Comparison of ENCODE assay signal across 8 mouse cellular contexts in the genomic region with DNA sequence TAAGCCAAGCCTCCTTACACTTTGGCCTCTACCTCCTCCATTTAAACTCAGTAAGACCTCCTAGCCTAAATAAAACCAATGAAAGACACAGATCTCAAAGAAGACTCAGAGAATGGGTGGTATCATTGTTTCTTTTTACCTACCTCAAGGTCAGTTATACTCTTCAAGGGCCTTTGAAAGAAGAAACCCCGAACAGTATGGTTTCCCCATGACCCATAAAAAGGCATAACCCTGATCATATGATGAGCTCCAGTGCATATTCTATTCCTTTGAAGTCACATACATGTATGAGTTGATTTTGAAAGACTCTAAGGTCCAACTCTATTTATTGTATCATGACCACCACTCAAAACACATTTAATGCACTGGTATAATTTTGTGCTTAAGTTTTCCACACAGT. TPM values are rescaled to one million over a fixed set of nuclear protein-coding genes. Genes with fewer than 3 reads are reported as not detected.
DNase-seq lines count a peak whose midpoint lies in the region; ATAC-seq and TF ChIP-seq lines count a peak whose summit lies in the region.

Gene Ell2, plus strand, starts transcription at position 301 of the 400 bp plus-strand sequence.

- TF ChIP-seq CTCF in CH12.LX (conservative IDR thresholded peaks at IDR 0.05 in 1 of 2, IDR thresholded peaks at IDR 0.05 in 1 of 2; ENCODE audit: low read depth in 2 of 2, low read length in 2 of 2) (no peak), ES-Bruce4 (IDR thresholded peaks at IDR 0.05; ENCODE audit: low read depth, low read length) (no peak)

- in situ Hi-C loops in CH12.LX (cut with MboI; ENCODE audit: low pct_ligation_motif_present, low pct_unique_long_range_greater_than_20kb, low sequenced_read_pairs): loop anchor here (5.0 to 25.0 kb wide), 2 partner anchors 86 to 469 kb away; no protein-coding TSS in a partner anchor

- H3K36me3 ChIP-seq in CH12.LX (replicated peaks in 1 of 2; ENCODE audit: control insufficient read depth in 1 of 2, insufficient read depth in 1 of 2, low read length in 1 of 2) (no peaks in the 10 kb centered on the region), ES-Bruce4 (ENCODE audit: control insufficient read depth, insufficient read depth, low read length, poor library complexity, severe bottlenecking) (no peaks in the 10 kb centered on the region)
- H3K36me3 ChIP-seq in forebrain, embryonic 13.5 days (ENCODE audit: poor library complexity, severe bottlenecking): no peaks in the 10 kb centered on the region
- no peaks in the 10 kb centered on the region for H3K36me3 ChIP-seq in hindbrain, embryonic 14.5 days (replicated peaks; ENCODE audit: control insufficient read depth, insufficient read depth)

- no peak for TF ChIP-seq RAD21 in CH12.LX (IDR thresholded peaks at IDR 0.05; ENCODE audit: low read depth, low read length)

- H3K9me3 ChIP-seq in CH12.LX (replicated peaks; ENCODE audit: low read length) (no peaks in the 10 kb centered on the region), ES-Bruce4 (replicated peaks; ENCODE audit: control insufficient read depth, insufficient read depth, low read length, poor library complexity, severe bottlenecking) (no peaks in the 10 kb centered on the region)
- H3K9me3 ChIP-seq in forebrain, embryonic 13.5 days (replicated peaks): no peaks in the 10 kb centered on the region
- no peaks in the 10 kb centered on the region for H3K9me3 ChIP-seq in hindbrain, embryonic 14.5 days (ENCODE audit: control insufficient read depth, low read length)

- H3K4me2 ChIP-seq in CH12.LX (ENCODE audit: insufficient read depth, low read depth, poor library complexity, severe bottlenecking): peak within 1 kb of the TSS; percentile 73
- peak within 1 kb of the TSS; percentile 81 for H3K4me2 ChIP-seq in forebrain, embryonic 13.5 days
- H3K4me2 ChIP-seq in hindbrain, embryonic 14.5 days (replicated peaks): peak within 1 kb of the TSS; percentile 79

- H3K27me3 ChIP-seq in CH12.LX (replicated peaks): no peaks in the 10 kb centered on the region
- H3K27me3 ChIP-seq in ES-Bruce4 (ENCODE audit: control insufficient read depth, insufficient read depth, low read length, poor library complexity, severe bottlenecking): no peaks in the 10 kb centered on the region
- peaks cover 15% of the 10 kb centered on the region for H3K27me3 ChIP-seq in forebrain, embryonic 13.5 days
- H3K27me3 ChIP-seq in hindbrain, embryonic 14.5 days (ENCODE audit: control insufficient read depth, insufficient read depth, low read length): peaks cover 11% of the 10 kb centered on the region; the same call in 1 of the 2 replicates

- H3K27ac ChIP-seq in CH12.LX (ENCODE audit: insufficient read depth, low read depth) (peak within 1 kb of the TSS; percentile 77), ES-Bruce4 (ENCODE audit: insufficient read depth, low read length) (no peak within 1 kb of the TSS)
- H3K27ac ChIP-seq in forebrain, embryonic 13.5 days: no peak within 1 kb of the TSS
- no peak within 1 kb of the TSS for H3K27ac ChIP-seq in hindbrain, embryonic 14.5 days

- dilution Hi-C loops in CH12.LX (cut with MboI; ENCODE audit: extremely low pct_ligation_motif_present, extremely low pct_unique_long_range_greater_than_20kb, low sequenced_read_pairs): no loop called here

- TF ChIP-seq EP300 in CH12.LX (IDR thresholded peaks at IDR 0.05; ENCODE audit: low read length) (no peak), ES-Bruce4 (IDR thresholded peaks at IDR 0.05; ENCODE audit: insufficient read depth, low read depth, low read length) (no peak)

- H3K9ac ChIP-seq in CH12.LX (ENCODE audit: insufficient read depth, low read depth) (peak within 1 kb of the TSS; percentile 71), ES-Bruce4 (ENCODE audit: low read depth, poor library complexity, severe bottlenecking) (peak within 1 kb of the TSS; percentile 93)
- H3K9ac ChIP-seq in forebrain, embryonic 13.5 days: peak within 1 kb of the TSS; percentile 67
- peak within 1 kb of the TSS; percentile 67 for H3K9ac ChIP-seq in hindbrain, embryonic 14.5 days

- ATAC-seq in forebrain, embryonic 13.5 days: no peak
- ATAC-seq in hindbrain, embryonic 14.5 days (ENCODE audit: low FRiP score): no peak
- no peak for ATAC-seq in megakaryocyte-erythroid progenitor cell, adult 5-6 weeks (replicated peaks; ENCODE audit: low FRiP score, low TSS enrichment, poor library complexity, severe bottlenecking)

- H3K4me3 ChIP-seq in CH12.LX (replicated peaks in 1 of 3; ENCODE audit: low read depth in 2 of 3, low read length in 2 of 3, poor library complexity in 1 of 3) (peak within 1 kb of the TSS; percentile 83 to 91 (median 89)), ES-Bruce4 (ENCODE audit: low read depth, low read length) (peak within 1 kb of the TSS; percentile 94)
- peak within 1 kb of the TSS; percentile 64 for H3K4me3 ChIP-seq in forebrain, embryonic 13.5 days
- H3K4me3 ChIP-seq in hindbrain, embryonic 14.5 days (replicated peaks; ENCODE audit: low read length): peak within 1 kb of the TSS; percentile 84

- peaks cover 33% of the 10 kb centered on the region for H3K79me2 ChIP-seq in CH12.LX (replicated peaks; ENCODE audit: control insufficient read depth, extremely low read depth, insufficient read depth, poor library complexity, severe bottlenecking)

- DNase-seq in CH12.LX (ENCODE audit: extremely low read depth): no peak
- no peak for DNase-seq in hindbrain, embryonic 14.5 days (ENCODE audit: low spot score)
- no peak for DNase-seq in cerebellum, adult 11-12 months
- no peak for DNase-seq in urinary bladder, postnatal 25 days (ENCODE audit: low spot score)
- DNase-seq in kidney, postnatal 4 days: no peak

- TF ChIP-seq POLR2A in CH12.LX (IDR thresholded peaks at IDR 0.05; ENCODE audit: low read depth, low read length) (no peak), ES-Bruce4 (IDR thresholded peaks at IDR 0.05; ENCODE audit: insufficient read depth, low read length) (no peak)

- H3K4me1 ChIP-seq in CH12.LX (ENCODE audit: control insufficient read depth in 1 of 2, insufficient read depth in 2 of 2) (peaks cover 0 to 3% of the 10 kb centered on the region in 2 experiments; a peak in 1 of 4 replicates), ES-Bruce4 (ENCODE audit: control insufficient read depth, insufficient read depth, low read length) (peaks cover 3% of the 10 kb centered on the region)
- peaks cover 11% of the 10 kb centered on the region for H3K4me1 ChIP-seq in forebrain, embryonic 13.5 days
- H3K4me1 ChIP-seq in hindbrain, embryonic 14.5 days (replicated peaks; ENCODE audit: control insufficient read depth, insufficient read depth, low read length): no peaks in the 10 kb centered on the region

- WGBS in forebrain, embryonic 13.5 days: 94% methylated on average over 1 of the region's 1 CpGs
- WGBS in hindbrain, embryonic 14.5 days: 91% methylated on average over 1 of the region's 1 CpGs

TF ChIP-seq in CH12.LX, 34 proteins besides CTCF, POLR2A, EP300 and RAD21:
- TF ChIP-seq USF1 (IDR thresholded peaks at IDR 0.05; ENCODE audit: low read depth, low read length) (no peak), NELFE (IDR thresholded peaks at IDR 0.05; ENCODE audit: low read depth, low read length) (no peak), RCOR1 (conservative IDR thresholded peaks at IDR 0.05; ENCODE audit: low read depth, low read length) (no peak), TCF12 (IDR thresholded peaks at IDR 0.05; ENCODE audit: low read depth, low read length) (no peak), JUND (conservative IDR thresholded peaks at IDR 0.05; ENCODE audit: low read depth, low read length) (no peak)
TF ChIP-seq in CH12.LX: peak in this region for 0.

RNA-seq across cellular contexts. Expression of gene Ell2, which starts in this region (rescaled TPM):
- total RNA-seq in CH12.LX (2012; rRNA removed): 44.4 and 63.4 TPM in 2 replicates
- total RNA-seq in CH12.LX (2014; rRNA removed): 50.9 and 51.3 TPM in 2 replicates
- 114 and 123 TPM in 2 replicates for polyA plus RNA-seq in CH12.LX (2012; ENCODE audit: insufficient read length, low read depth)
- 41.0 and 41.5 TPM in 2 replicates for polyA plus RNA-seq in ES-Bruce4 (2011; ENCODE audit: insufficient read depth, insufficient read length, low read depth, missing spikeins)
- polyA plus RNA-seq in forebrain, embryonic 13.5 days (2015; fragmentation: Nextera tagmentation; extraction: Ambion mirVana): 1.5 and 2.0 TPM in 2 replicates
- 2.1 and 2.4 TPM in 2 replicates for polyA plus RNA-seq in hindbrain, embryonic 14.5 days (2014; fragmentation: Nextera tagmentation; extraction: Ambion mirVana)
- total RNA-seq in megakaryocyte-erythroid progenitor cell, adult 5-6 weeks (2014; fragmentation: Nextera tagmentation): 40.4 and 65.7 TPM in 2 replicates
- total RNA-seq in megakaryocyte-erythroid progenitor cell, adult 5-6 weeks (2017): 61.8 and 63.9 TPM in 2 replicates

Comparison
In these comparisons a context has a peak if more than half of its experiments do, and no peak if none do; other contexts are left out.
1. RNA of gene Ell2 (polyA plus RNA-seq): 114 to 123 TPM in CH12.LX and 41.0 to 41.5 TPM in ES-Bruce4; 2.1 to 2.4 TPM in hindbrain, embryonic 14.5 days and 1.5 to 2.0 TPM in forebrain, embryonic 13.5 days; every median in the first group is over 10 times any median in the second.
2. Peak in every context shown above with its lines, with median percentiles within 50 percentile points of each other: H3K4me2 ChIP-seq, H3K4me3 ChIP-seq and H3K9ac ChIP-seq.